Mouse (Mus musculus): ENCODE measurements around the gene Nutf2.
A peak's percentile ranks its signal among the peaks of the same experiment; 100 is the strongest.
"Not testable (repeated sequence)": the region's sequence is repeated elsewhere in the genome, so short reads cannot be mapped to it uniquely, and the experiment has no call there.

Nutf2 gene

GRCm38 (mm10) chr8:105860143-105860981, at the start of gene Nutf2:
Gene Nutf2, plus strand, starts transcription at chr8:105860580.
- peak; percentile 97 for DNase-seq (ENCODE audit: low spot score)

- DNase-seq (ENCODE audit: low spot score) = no peak
Observed at GRCm38 (mm10) chr8:105811061-105811460, 49.3 kb upstream of the Nutf2 start.

DNA sequence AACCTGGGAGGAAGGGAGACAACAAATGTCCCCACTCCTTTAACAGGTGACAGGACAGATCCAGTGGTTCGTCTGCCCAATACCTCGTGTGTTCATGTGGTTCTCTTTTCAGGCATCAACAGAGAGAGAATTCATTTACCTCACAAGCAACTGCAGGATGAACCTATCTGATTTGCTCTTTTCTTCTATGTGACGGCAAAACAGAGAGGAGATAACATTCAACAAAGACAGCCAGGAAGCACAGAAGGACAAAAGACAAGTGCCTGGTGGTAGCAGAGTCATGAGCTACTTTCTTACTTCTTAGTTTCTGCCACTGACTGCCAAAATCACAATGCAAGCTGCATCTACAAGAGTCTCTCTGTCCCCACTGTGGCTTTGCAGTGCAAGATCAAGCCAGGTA, 48.8 kb upstream of the Nutf2 start:
- no peak for DNase-seq (ENCODE audit: low spot score)

- no peak for DNase-seq (ENCODE audit: low spot score)
Observed at GRCm38 (mm10) chr8:105812511-105812910, 47.9 kb upstream of the Nutf2 start.

DNA sequence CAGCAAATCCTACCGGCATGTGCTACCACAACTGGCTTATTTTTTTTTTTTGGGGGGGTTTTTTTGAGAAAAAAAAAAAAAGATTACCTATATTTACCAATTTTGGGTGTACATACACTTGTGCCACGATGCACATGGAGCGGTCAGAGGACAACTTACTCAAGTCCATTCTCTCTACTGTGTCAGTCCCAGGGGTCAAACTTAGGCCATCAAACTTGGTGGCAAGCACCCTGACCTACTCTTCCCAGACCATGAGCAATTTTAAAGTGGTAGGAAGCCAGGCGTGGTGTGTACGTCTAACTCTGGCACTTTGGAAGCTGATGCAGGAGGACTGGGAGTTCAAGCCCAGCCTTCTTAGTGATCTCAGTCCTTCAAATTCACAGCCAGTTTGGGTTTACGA, 47.1 kb upstream of the Nutf2 start:
- DNase-seq (ENCODE audit: low spot score) = no peak

DNA sequence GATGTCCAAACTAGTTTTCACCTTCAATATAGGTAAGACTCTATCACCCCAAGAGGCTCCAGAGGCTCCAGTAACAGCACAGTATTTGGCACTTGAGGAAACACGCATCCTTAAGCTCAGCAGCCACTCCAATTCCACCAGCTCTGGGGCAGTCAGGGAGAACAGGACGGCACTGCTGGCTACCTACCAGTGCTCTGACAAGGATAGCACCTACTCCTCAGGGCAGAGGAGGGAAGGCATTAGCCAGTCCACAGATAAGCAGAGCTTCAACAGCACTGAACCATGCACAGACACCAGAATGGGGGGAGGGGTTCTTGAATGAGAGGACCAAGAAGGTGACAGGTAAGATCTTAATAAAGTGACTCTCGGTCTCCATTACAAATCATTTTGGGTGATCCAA, 40.7 kb upstream of the Nutf2 start:
- DNase-seq (ENCODE audit: low spot score) = no peak

DNA sequence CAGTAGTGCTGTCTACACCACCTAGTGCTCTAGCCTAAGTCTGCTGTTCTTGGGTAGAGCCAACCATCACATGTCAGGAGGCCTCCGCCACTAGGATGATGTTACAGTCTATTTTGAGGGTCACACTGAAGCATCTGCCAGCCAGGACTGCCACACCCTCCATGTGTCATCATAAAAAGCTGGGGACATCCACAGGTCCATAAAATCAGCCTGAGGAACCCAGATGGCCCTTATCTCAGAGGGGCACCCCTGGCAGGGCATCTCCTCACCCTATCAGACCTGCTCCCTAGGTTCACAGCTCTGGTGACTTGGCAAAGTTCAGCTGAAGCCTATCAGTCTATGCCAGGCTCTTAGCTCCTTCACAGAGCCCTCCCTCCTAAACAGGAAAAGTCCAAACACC, 39.5 kb upstream of the Nutf2 start:
- no peak for DNase-seq (ENCODE audit: low spot score)

DNA sequence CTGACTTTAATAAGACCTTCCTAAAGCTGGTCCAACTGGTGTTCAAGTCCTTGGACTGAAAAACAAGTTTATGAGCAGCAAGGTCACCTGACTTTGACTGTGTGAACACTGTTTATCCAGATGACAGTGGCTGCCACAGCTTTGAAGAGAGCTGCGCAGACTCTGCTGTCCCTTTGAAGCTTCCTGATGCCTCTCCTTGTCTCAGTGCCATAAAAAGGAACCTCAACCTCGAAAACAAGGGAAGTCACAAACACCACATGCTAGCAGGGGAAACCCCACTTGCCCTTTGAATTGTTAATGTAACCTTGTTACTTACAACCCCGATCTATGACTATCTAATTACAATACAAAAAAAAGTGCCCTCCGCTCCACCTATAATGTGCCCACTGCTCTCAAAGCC, 34.9 kb upstream of the Nutf2 start:
- no peak for DNase-seq (ENCODE audit: low spot score)

DNA sequence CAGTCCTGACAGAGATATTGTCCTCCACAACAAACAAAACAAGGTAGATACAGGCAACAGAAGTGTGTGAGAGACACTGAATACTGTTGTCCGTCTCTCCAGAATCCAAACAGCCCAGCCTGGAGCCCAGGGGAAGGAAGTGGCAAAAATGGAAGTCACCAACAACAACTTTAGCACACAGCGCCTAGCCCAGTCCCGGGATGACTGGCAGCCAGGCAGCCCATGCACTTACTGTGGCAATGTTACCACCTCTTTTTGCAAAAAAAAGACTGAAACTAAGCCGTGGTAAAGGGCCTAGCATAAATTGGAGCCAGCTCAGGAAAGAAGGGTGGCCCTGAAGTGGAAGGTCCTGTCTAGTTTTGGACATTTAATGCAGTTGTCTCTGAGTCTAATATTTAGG, 34.0 kb upstream of the Nutf2 start:
- DNase-seq (ENCODE audit: low spot score) = no peak

GRCm38 (mm10) chr8:105826861-105827848, 33.2 kb upstream of the Nutf2 start, which contains the start of the genes Ranbp10 and Tsnaxip1:
Gene Ranbp10, minus strand, starts transcription at chr8:105827350.
Gene Tsnaxip1, plus strand, starts transcription at chr8:105827731.
- peak; percentile 99 for DNase-seq (ENCODE audit: low spot score)

DNA sequence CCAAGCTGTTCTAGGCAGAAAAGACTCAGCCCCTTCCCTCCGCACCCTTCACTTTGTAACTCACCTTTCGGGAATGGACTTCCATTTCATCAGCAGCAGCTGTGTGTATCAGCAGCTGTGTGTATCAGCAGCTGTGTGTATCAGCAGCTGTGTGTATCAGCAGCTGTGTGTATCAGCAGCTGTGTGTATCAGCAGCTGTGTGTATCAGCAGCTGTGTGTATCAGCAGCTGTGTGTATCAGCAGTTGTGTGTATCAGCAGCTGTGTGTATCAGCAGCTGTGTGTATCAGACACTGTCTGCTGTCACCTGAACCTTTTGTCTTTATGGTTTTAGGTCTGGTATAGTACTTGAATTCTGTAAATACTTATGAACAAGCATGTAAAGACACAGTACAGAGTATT, 26.6 kb upstream of the Nutf2 start:
- not testable (repeated sequence) for DNase-seq (ENCODE audit: low spot score)

GRCm38 (mm10) chr8:105835318-105835717, 25.1 kb upstream of the Nutf2 start:
- no peak for DNase-seq (ENCODE audit: low spot score)

- DNase-seq (ENCODE audit: low spot score) = no peak
Observed at GRCm38 (mm10) chr8:105836991-105837390, 23.4 kb upstream of the Nutf2 start.

DNA sequence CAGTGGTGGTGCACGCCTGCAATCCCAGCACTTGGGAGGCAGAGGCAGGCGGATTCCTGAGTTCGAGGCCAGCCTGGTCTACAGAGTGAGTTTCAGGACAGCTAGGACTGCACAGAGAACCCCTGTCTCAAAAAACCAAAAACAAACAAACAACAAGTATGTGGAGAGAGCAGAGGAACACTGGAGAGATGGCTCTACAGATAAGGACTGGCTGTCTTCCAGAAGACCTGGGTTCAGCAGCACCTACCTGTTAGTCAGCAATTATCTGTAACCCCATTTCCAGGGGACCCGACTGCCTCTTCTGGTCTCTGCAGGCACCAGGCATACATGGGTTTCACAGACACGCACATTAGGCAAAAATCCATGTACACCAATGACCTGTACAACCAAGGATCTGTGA, 21.2 kb upstream of the Nutf2 start:
- DNase-seq (ENCODE audit: low spot score) = no peak

DNA sequence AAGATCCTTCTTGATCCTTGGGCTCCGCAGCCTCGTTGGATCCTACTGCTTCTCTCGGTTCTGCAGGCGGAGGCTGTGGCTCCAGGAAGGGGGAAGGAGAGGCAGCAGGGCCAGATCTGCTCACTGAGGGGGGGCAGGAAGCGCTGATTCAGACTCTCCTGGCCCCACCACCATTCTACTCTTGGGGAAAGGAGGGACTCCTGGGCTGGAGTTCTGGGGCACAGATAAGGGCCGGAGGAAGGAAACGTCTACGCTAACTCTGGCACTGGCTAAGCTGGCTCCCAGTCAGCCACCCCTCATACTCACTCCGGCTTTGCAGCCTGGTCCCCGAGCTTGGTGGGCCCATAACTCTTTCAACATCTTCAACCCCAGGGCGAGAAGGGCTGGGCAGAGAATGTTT, 13.7 kb upstream of the Nutf2 start:
- no peak for DNase-seq (ENCODE audit: low spot score)

- no peak for DNase-seq (ENCODE audit: low spot score)
Observed at GRCm38 (mm10) chr8:105850014-105850413, 10.4 kb upstream of the Nutf2 start.

DNA sequence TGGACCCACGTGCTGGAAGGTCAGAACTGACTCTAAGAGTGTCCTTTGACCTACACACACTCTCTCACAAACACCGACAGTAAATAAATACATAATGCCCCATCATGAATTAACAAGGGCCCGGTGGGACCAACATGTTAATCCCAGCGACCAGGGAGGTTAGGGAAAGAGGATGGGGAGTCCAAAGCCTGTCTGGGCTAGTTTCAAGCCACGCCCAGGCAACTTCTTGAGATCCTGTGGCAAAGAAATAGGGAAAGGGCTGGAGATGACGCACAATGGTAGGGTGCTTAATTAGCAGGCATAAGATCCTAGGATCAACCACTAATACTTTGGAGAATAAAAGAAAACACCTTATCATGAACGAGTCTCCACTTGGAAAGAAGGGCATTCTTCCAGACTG, 9.8 kb upstream of the Nutf2 start:
- DNase-seq (ENCODE audit: low spot score) = no peak

GRCm38 (mm10) chr8:105851651-105852143, 8.7 kb upstream of the Nutf2 start:
- peak; percentile 92 for DNase-seq (ENCODE audit: low spot score)

DNA sequence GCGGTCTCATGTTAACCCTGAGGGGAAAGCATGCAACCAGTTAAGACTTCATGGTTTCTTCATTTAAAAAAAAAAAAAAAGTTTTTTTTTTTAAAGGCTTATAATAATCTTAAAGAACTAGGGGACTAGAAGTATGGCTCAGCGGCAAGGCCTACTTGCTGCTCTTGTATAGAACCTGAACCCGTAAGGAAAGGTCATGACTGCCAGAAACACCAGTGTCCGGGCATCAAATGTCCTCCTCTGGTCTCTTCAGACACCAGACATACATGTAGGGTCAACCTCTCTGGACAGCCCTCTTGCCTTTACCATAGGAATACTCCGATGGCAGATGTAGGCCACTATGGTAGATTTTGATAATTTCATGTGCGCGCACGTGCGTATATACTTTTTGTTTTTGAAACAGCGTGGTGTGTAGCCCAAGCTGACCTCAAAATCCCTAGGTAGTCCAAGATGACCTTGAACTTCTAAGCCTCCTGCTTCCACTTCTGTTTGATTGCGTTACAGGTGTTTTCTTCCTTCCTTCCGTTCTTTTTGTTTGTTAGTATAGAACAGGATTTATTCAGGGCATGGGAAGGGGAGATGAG, 8.1 kb upstream of the Nutf2 start:
- peak; percentile 32 for DNase-seq (ENCODE audit: low spot score)

GRCm38 (mm10) chr8:105853178-105853577, 7.2 kb upstream of the Nutf2 start, which contains the start of gene Cenpt:
Gene Cenpt, minus strand, starts transcription at chr8:105853278.
- no peak for DNase-seq (ENCODE audit: low spot score)

DNA sequence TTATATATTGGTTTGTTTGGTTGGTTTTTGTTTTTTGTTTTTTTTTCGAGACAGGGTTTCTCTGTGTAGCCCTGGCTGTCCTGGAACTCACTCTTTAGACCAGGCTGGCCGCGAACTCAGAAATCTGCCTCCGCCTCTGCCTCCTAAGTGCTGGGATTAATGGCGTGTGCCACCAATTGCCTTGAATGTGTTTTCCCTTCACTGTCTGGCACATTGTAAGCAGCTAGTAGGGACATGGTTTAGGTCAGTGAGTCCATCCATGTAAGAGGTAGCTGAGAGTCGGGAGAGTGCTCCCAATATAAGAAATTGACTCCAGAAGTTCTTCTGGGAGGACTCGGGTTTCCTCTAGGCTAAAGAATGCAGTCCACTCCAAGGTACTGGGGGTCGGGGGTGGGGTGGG, 6.1 kb upstream of the Nutf2 start:
- DNase-seq (ENCODE audit: low spot score) = no peak

DNA sequence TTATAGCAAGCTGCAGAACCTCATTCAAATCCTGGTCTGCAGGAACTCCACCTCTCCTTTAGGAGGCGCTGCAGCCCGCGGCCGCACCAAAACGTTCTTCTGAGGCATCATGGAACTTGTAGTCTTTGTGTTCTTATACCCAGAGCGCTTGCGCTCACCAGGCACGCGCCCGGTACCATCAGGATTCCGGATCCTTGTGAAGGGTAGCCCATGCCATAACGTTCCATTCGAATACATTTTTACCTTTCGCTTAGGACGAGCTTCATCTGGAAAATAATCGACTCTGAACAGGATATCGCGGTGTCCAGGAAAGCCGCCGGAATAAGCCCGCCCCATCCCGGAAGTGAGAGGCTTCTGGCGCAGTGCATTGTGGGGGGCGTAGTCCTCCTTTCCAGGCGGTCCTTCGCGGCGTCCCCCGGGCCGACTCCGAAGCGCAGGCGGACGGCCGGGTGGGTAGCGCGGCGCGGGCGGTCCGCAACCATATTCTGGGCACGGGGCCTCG, 5.6 kb upstream of the Nutf2 start, which contains the start of gene Thap11:
Gene Thap11, plus strand, starts transcription at position 418 of the 502 bp plus-strand sequence.
- DNase-seq (ENCODE audit: low spot score) = peak; percentile 93
